In the genomic region with DNA sequence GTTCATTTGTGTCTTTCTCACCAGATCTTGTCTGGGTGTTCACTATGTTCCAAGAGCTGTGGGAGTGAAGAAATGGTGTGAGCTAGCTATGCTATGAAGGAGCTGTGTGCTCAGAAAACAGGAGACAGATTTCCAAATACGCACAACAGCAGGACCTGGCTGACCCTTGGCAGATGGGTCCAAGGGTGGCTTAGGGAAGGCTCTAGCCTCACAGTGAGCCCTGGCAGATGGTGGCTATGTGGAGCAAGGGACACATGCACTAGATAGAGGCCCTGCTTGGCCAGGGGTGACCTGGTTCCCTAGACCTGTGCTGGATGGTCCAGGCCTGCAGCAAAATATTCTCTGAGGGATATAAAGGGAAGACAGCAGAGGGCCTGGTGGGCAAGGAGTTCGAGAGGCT, we compare ENCODE assay signal across 24 mouse cellular contexts. TPM values are rescaled to one million over a fixed set of nuclear protein-coding genes. Genes with fewer than 3 reads are reported as not detected.
DNase-seq lines count a peak whose midpoint lies in the region; ATAC-seq lines count a peak whose summit lies in the region.
"Had no signal": no experiment of that assay in that cellular context is flagged by ENCODE, and none has a peak within 500 bp of the region (broad histone marks: within the 10 kb centered on the region; RNA-seq: fewer than 3 reads in every experiment).

No protein-coding gene starts in this region.

- no peak overlapping the region for H3K27ac ChIP-seq in liver, embryonic 12.5 days
- H3K27ac ChIP-seq in liver, embryonic 15.5 days (replicated peaks), result no peak overlapping the region
- H3K27ac ChIP-seq: forebrain, embryonic 13.5 days; heart, adult 2 months; heart, embryonic 15.5 days; hindbrain, embryonic 15.5 days; intestine, embryonic 15.5 days; layer of hippocampus, adult 2 months; limb, embryonic 13.5 days; macrophage; midbrain, embryonic 10.5 days had no signal

- 59% methylated on average over 2 of the region's 2 CpGs for WGBS in liver, embryonic 12.5 days (ENCODE audit: insufficient replicate concordance)
- 50% methylated on average over 2 of the region's 2 CpGs for WGBS in liver, embryonic 15.5 days (ENCODE audit: insufficient replicate concordance)

- 0 out of 2 replicates have a peak, but pooled peaks have one; percentile 30 for ATAC-seq in liver, embryonic 12.5 days
- ATAC-seq in liver, embryonic 15.5 days (ENCODE audit: insufficient read depth), result 0 out of 2 replicates have a peak, but pooled peaks have one; percentile 40
- ATAC-seq: forebrain, embryonic 13.5 days; intestine, embryonic 15.5 days had no signal

- peaks cover 1% of the 10 kb centered on the region; the same call in 1 of the 2 replicates for H3K27me3 ChIP-seq in liver, embryonic 12.5 days (replicated peaks)
- no peaks in the 10 kb centered on the region for H3K27me3 ChIP-seq in liver, embryonic 15.5 days
- H3K27me3 ChIP-seq: forebrain, embryonic 13.5 days; heart, embryonic 15.5 days; hindbrain, embryonic 15.5 days; intestine, embryonic 15.5 days; limb, embryonic 13.5 days had no signal

- no peaks in the 10 kb centered on the region for H3K36me3 ChIP-seq in liver, embryonic 12.5 days
- no peaks in the 10 kb centered on the region for H3K36me3 ChIP-seq in liver, embryonic 15.5 days (replicated peaks)
- H3K36me3 ChIP-seq: G1E; intestine, embryonic 15.5 days had no signal

- H3K4me3 ChIP-seq in liver, embryonic 12.5 days, result no peak overlapping the region
- no peak overlapping the region for H3K4me3 ChIP-seq in liver, embryonic 15.5 days (replicated peaks)
- H3K4me3 ChIP-seq: forebrain, embryonic 13.5 days; heart, adult 2 months; heart, embryonic 15.5 days; hindbrain, embryonic 15.5 days; intestine, embryonic 15.5 days; layer of hippocampus, adult 2 months; limb, embryonic 13.5 days; midbrain, embryonic 10.5 days had no signal

- DNase-seq in kidney, adult 11 months, result peak; percentile 45
- DNase-seq in kidney, postnatal 4 days, result no peak
- no peak for DNase-seq in liver
- DNase-seq in layer of hippocampus, adult 11-12 months (ENCODE audit: low spot score), result no peak
- no peak for DNase-seq in thymus, postnatal 10 days (ENCODE audit: low spot score in 2 of 2)
- DNase-seq: adrenal gland, postnatal 25 days; gastrocnemius, postnatal 25 days; heart, adult 2 months; heart, postnatal 4 days; layer of hippocampus, postnatal 36 days; lung, embryonic 14.5 days; thymus, postnatal 25 days had no signal

- H3K9ac ChIP-seq in liver, embryonic 12.5 days, result no peak overlapping the region
- H3K9ac ChIP-seq in liver, embryonic 15.5 days, result no peak overlapping the region
- H3K9ac ChIP-seq: forebrain, embryonic 13.5 days; heart, embryonic 15.5 days; hindbrain, embryonic 15.5 days; intestine, embryonic 15.5 days; limb, embryonic 13.5 days; lung, embryonic 14.5 days had no signal

- no peak overlapping the region for H3K4me2 ChIP-seq in liver, embryonic 12.5 days
- no peak overlapping the region for H3K4me2 ChIP-seq in liver, embryonic 15.5 days
- H3K4me2 ChIP-seq: forebrain, embryonic 13.5 days; heart, embryonic 15.5 days; hindbrain, embryonic 15.5 days; intestine, embryonic 15.5 days; limb, embryonic 13.5 days; lung, embryonic 14.5 days had no signal

- no peaks in the 10 kb centered on the region for H3K9me3 ChIP-seq in liver, embryonic 12.5 days (replicated peaks)
- no peaks in the 10 kb centered on the region for H3K9me3 ChIP-seq in liver, embryonic 15.5 days (replicated peaks)
- H3K9me3 ChIP-seq: forebrain, embryonic 13.5 days; G1E; heart, embryonic 15.5 days; hindbrain, embryonic 15.5 days; intestine, embryonic 15.5 days; limb, embryonic 13.5 days; midbrain, embryonic 10.5 days had no signal

- H3K4me1 ChIP-seq in liver, embryonic 12.5 days, result no peaks in the 10 kb centered on the region
- H3K4me1 ChIP-seq in liver, embryonic 15.5 days (replicated peaks), result peaks cover 5% of the 10 kb centered on the region
- H3K4me1 ChIP-seq: forebrain, embryonic 13.5 days; hindbrain, embryonic 15.5 days; intestine, embryonic 15.5 days; limb, embryonic 13.5 days had no signal

RNA-seq across cellular contexts. Expression of gene Arhgef7, which starts 13.3 kb away (rescaled TPM):
- polyA plus RNA-seq in liver, embryonic 12.5 days (2016; fragmentation: Nextera tagmentation; extraction: Ambion mirVana), result 19.1 and 19.5 TPM in 2 replicates
- polyA plus RNA-seq in liver, embryonic 15.5 days (2015; fragmentation: Nextera tagmentation; extraction: Ambion mirVana), result 9.5 and 11.0 TPM in 2 replicates

RNA-seq across cellular contexts. Expression of gene 1700016D06Rik, which starts 40.0 kb away (rescaled TPM):
- polyA plus RNA-seq in liver, embryonic 12.5 days (2016; fragmentation: Nextera tagmentation; extraction: Ambion mirVana), result not detected in 2 replicates
- polyA plus RNA-seq in liver, embryonic 15.5 days (2015; fragmentation: Nextera tagmentation; extraction: Ambion mirVana), result not detected in 2 replicates
- polyA plus RNA-seq: embryonic facial prominence, embryonic 11.5 days; forebrain, embryonic 13.5 days; G1E; heart, adult 2 months; heart, embryonic 15.5 days; hindbrain, embryonic 15.5 days; intestine, embryonic 15.5 days; lung, embryonic 14.5 days; macrophage had no signal
